In genomic region chr5:33501735-33502495, GRCm38 (mm10) we compare ENCODE assay signal across 13 mouse cellular contexts.
DNase-seq lines count a peak whose midpoint lies in the region; TF ChIP-seq lines count a peak whose summit lies in the region.
"Had no signal": no experiment of that assay in that cellular context is flagged by ENCODE, and none has a peak within 500 bp of the region (broad histone marks: within the 10 kb centered on the region; RNA-seq: fewer than 3 reads in every experiment).

No protein-coding gene starts in this region.

- no peak for TF ChIP-seq CTCF in testis, adult 2 months (IDR thresholded peaks at IDR 0.05; ENCODE audit: control insufficient read depth, insufficient read depth, insufficient replicate concordance, low read depth, low read length)
- TF ChIP-seq CTCF in thymus, adult 2 months (IDR thresholded peaks at IDR 0.05; ENCODE audit: borderline replicate concordance, control insufficient read depth, extremely low read depth, insufficient read depth, low read length, poor library complexity), result no peak

- H3K27ac ChIP-seq in testis, adult 2 months (ENCODE audit: control insufficient read depth, insufficient read depth, low read depth, low read length), result no peak overlapping the region
- peak overlapping the region; percentile 75 for H3K27ac ChIP-seq in hindbrain, embryonic 10.5 days
- H3K27ac ChIP-seq in thymus, adult 2 months (ENCODE audit: control insufficient read depth, insufficient read depth, low read length), result no peak overlapping the region
- H3K27ac ChIP-seq: forebrain, embryonic 15.5 days; liver, embryonic 12.5 days had no signal

- peak overlapping the region; percentile 51 for H3K4me3 ChIP-seq in testis, adult 2 months (ENCODE audit: control insufficient read depth, low read depth, low read length)
- no peak overlapping the region for H3K4me3 ChIP-seq in hindbrain, embryonic 10.5 days
- H3K4me3 ChIP-seq in thymus, adult 2 months (ENCODE audit: control insufficient read depth, insufficient read depth, low read length), result no peak overlapping the region
- H3K4me3 ChIP-seq: forebrain, embryonic 15.5 days; liver, embryonic 12.5 days had no signal

- peaks cover 16% of the 10 kb centered on the region for H3K4me1 ChIP-seq in testis, adult 2 months (ENCODE audit: control insufficient read depth, insufficient read depth, low read length)
- H3K4me1 ChIP-seq in hindbrain, embryonic 10.5 days (replicated peaks), result peaks cover 42% of the 10 kb centered on the region
- peaks cover 22% of the 10 kb centered on the region for H3K4me1 ChIP-seq in thymus, adult 2 months (replicated peaks; ENCODE audit: control insufficient read depth, insufficient read depth, low read length)
- H3K4me1 ChIP-seq: liver, embryonic 12.5 days had no signal

- H3K36me3 ChIP-seq in testis, adult 2 months (ENCODE audit: control insufficient read depth, insufficient read depth, low read length), result no peaks in the 10 kb centered on the region
- no peaks in the 10 kb centered on the region for H3K36me3 ChIP-seq in hindbrain, embryonic 10.5 days
- no peaks in the 10 kb centered on the region for H3K36me3 ChIP-seq in thymus, adult 2 months (ENCODE audit: control insufficient read depth, insufficient read depth, low read length)
- H3K36me3 ChIP-seq: forebrain, embryonic 15.5 days; liver, embryonic 12.5 days had no signal

- no peak for TF ChIP-seq POLR2A in testis, adult 2 months (IDR thresholded peaks at IDR 0.05; ENCODE audit: control insufficient read depth, low read depth, low read length)
- no peak for TF ChIP-seq POLR2A in thymus, adult 2 months (IDR thresholded peaks at IDR 0.05; ENCODE audit: control insufficient read depth, extremely low read depth, insufficient read depth, low read length, poor library complexity)

- 56% methylated on average over 23 of the region's 23 CpGs for WGBS in hindbrain, embryonic 10.5 days
- WGBS in thymus, adult 2 months, result 94% methylated on average over 23 of the region's 23 CpGs

- H3K27me3 ChIP-seq in testis, adult 2 months (ENCODE audit: control insufficient read depth, insufficient read depth, low read length), result no peaks in the 10 kb centered on the region; the same call in 1 of the 2 replicates
- H3K27me3 ChIP-seq in hindbrain, embryonic 10.5 days (ENCODE audit: insufficient read depth, poor library complexity, severe bottlenecking), result peaks cover 40% of the 10 kb centered on the region
- no peaks in the 10 kb centered on the region for H3K27me3 ChIP-seq in thymus, adult 2 months (ENCODE audit: control insufficient read depth, insufficient read depth, low read length)

- H3K9me3 ChIP-seq in hindbrain, embryonic 10.5 days, result no peaks in the 10 kb centered on the region
- H3K9me3 ChIP-seq: forebrain, embryonic 15.5 days; liver, embryonic 12.5 days had no signal

- no peak for DNase-seq in testis, postnatal 10 days (ENCODE audit: low spot score)
- no peak for DNase-seq in hindbrain, embryonic 10.5 days (ENCODE audit: low spot score)
- DNase-seq in mesoderm, embryonic 11.5 days (ENCODE audit: low read depth, low spot score), result peak; percentile 39
- DNase-seq in retina, postnatal 1 day, result peak; percentile 41
- no peak for DNase-seq in thymus, adult 2 months
- DNase-seq in lung, adult 18-20 months, result no peak
- DNase-seq in left cerebral cortex, adult 11 months (ENCODE audit: low spot score), result no peak
- DNase-seq: adrenal gland, postnatal 36 days; gastrocnemius, postnatal 36 days; spleen, adult 18-20 months had no signal

Comparison
In these comparisons a context has a peak if more than half of its experiments do, and no peak if none do; other contexts are left out.
1. DNase-seq: peak in mesoderm, embryonic 11.5 days (single experiment) and retina, postnatal 1 day (single experiment); none in testis, postnatal 10 days (single experiment), hindbrain, embryonic 10.5 days (single experiment), thymus, adult 2 months (single experiment), lung, adult 18-20 months (0 of 2) and left cerebral cortex, adult 11 months (single experiment).